Mouse (Mus musculus): ENCODE measurements around the gene Def6. TPM values are rescaled to one million over a fixed set of nuclear protein-coding genes. Genes with fewer than 3 reads are reported as not detected.

Def6 gene
- total RNA-seq, 1 experiment = 17.6 TPM

DNA sequence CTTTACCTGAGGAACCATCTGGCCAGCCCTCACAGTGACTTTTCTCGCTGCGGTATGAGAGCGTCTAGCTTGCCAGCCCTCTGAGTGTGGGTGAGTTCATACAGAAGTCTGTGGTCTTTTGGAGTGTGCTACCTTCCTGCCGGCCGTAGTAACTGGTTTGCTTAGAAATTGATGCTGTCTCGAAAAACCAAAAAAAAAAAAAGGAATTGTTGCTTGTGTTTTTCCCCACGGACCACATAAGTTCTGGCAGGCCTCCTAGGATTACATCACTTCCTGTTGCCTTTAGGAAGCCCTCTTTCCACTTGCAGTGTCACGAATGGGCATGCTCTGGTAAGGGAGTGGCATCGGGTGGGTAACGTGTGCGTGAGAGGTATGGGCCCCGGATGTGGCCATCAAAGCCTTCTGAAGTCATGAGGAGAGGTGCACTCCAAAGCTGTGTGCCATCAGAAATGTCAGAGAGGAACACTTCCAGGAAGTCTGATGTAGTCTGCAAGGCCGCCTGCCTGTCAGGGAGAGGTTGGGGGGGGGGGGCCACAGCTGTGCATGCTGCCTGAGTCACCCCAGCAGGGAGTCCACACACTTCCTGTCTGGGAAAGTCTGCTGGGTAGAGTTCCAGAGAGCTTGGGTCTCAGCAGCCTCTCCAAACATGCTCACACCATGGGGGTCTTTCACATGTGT lies 49.2 kb downstream of the Def6 start:
- H3K36me3 ChIP-seq (ENCODE audit: control insufficient read depth, insufficient read depth, low read length, poor library complexity, severe bottlenecking) = 0 out of 2 replicates have a peak, but pooled peaks cover 3% of the 10 kb centered on the region
- peaks cover 5 to 41% of the 10 kb centered on the region in 2 experiments; a peak in 3 of 4 replicates for H3K4me1 ChIP-seq (ENCODE audit: control insufficient read depth in 2 of 2, insufficient read depth in 2 of 2, low read length in 2 of 2, poor library complexity in 1 of 2)
- no peaks in the 10 kb centered on the region for H3K9me3 ChIP-seq (ENCODE audit: control insufficient read depth, insufficient read depth, low read depth, low read length)
- no peak for TF ChIP-seq ZC3H11A (IDR thresholded peaks at IDR 0.05; ENCODE audit: borderline replicate concordance, low read depth, low read length)
- no peak for TF ChIP-seq CHD2 (IDR thresholded peaks at IDR 0.05; ENCODE audit: low read depth, low read length)
- no peak for TF ChIP-seq ZNF384 (IDR thresholded peaks at IDR 0.05; ENCODE audit: low read depth, low read length)
- no peak for TF ChIP-seq MAFK (IDR thresholded peaks at IDR 0.05; ENCODE audit: insufficient read depth, low read depth, low read length)
- TF ChIP-seq HCFC1 (IDR thresholded peaks at IDR 0.05; ENCODE audit: borderline replicate concordance, insufficient read depth, low read length) = no peak
- no peak for DNase-seq (ENCODE audit: low read depth, low spot score)
- H3K4me3 ChIP-seq (ENCODE audit: insufficient read depth in 1 of 2, low read depth in 1 of 2, low read length in 2 of 2, poor library complexity in 1 of 2, severe bottlenecking in 1 of 2) = no peak overlapping the region
- H3K9ac ChIP-seq (ENCODE audit: insufficient read depth, low read depth, low read length, poor library complexity, severe bottlenecking) = no peak overlapping the region; the same call in 1 of the 2 replicates
- 0 out of 2 replicates have a peak overlapping the region, but pooled peaks have one; percentile 2 for H3K27ac ChIP-seq (ENCODE audit: insufficient read depth, low read depth, low read length, poor library complexity, severe bottlenecking)
- in situ Hi-C loops (cut with MboI; ENCODE audit: low sequenced_read_pairs in 2 of 2, unreplicated experiment in 2 of 2) = no loop called here

DNA sequence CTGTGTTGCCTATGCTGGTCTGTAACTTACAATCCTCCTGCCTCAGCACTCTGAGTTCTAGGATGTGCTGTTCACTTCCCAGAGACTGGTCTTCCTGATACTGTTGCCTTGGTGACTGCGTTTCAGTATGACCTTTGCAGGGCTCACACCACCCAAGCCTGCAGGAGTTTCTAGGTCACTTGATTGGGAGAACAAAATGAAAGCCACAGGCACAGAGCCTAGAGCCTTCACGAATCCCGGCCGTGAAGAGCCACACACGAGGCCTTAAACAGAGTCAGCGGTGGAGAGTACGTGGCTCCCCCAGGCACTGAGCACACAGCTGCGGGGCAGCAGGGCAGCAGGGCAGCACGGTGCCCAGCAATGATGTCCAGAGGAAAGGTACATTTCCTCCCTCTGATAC lies 50.7 kb downstream of the Def6 start:
- in situ Hi-C loops (cut with MboI; ENCODE audit: low sequenced_read_pairs in 2 of 2, unreplicated experiment in 2 of 2) = no loop called here
- Histone ChIP-seq H3K9ac (ENCODE audit: insufficient read depth, low read depth, low read length, poor library complexity, severe bottlenecking) (no peak overlapping the region), H3K9me3 (ENCODE audit: control insufficient read depth, insufficient read depth, low read depth, low read length) (no peaks in the 10 kb centered on the region), H3K36me3 (ENCODE audit: control insufficient read depth, insufficient read depth, low read length, poor library complexity, severe bottlenecking) (no peaks in the 10 kb centered on the region), H3K27ac (ENCODE audit: insufficient read depth, low read depth, low read length, poor library complexity, severe bottlenecking) (no peak overlapping the region), H3K4me1 (ENCODE audit: control insufficient read depth in 2 of 2, insufficient read depth in 2 of 2, low read length in 2 of 2, poor library complexity in 1 of 2) (peaks cover 5 to 41% of the 10 kb centered on the region in 2 experiments; a peak in 3 of 4 replicates), H3K4me3 (ENCODE audit: insufficient read depth in 1 of 2, low read depth in 1 of 2, low read length in 2 of 2, poor library complexity in 1 of 2, severe bottlenecking in 1 of 2) (no peak overlapping the region)
- DNase-seq (ENCODE audit: low read depth, low spot score) = no peak
- no peak for TF ChIP-seq HCFC1 (IDR thresholded peaks at IDR 0.05; ENCODE audit: borderline replicate concordance, insufficient read depth, low read length)

- Histone ChIP-seq H3K9me3 (ENCODE audit: control insufficient read depth, insufficient read depth, low read depth, low read length) (no peaks in the 10 kb centered on the region), H3K4me3 (ENCODE audit: insufficient read depth in 1 of 2, low read depth in 1 of 2, low read length in 2 of 2, poor library complexity in 1 of 2, severe bottlenecking in 1 of 2) (peak overlapping the region in 1 of 2 experiments; percentile 11; a peak in 2 of 4 replicates), H3K4me1 (ENCODE audit: control insufficient read depth in 2 of 2, insufficient read depth in 2 of 2, low read length in 2 of 2, poor library complexity in 1 of 2) (peaks cover 7 to 52% of the 10 kb centered on the region in 2 experiments; a peak in 3 of 4 replicates), H3K36me3 (ENCODE audit: control insufficient read depth, insufficient read depth, low read length, poor library complexity, severe bottlenecking) (no peaks in the 10 kb centered on the region), H3K27ac (ENCODE audit: insufficient read depth, low read depth, low read length, poor library complexity, severe bottlenecking) (no peak overlapping the region), H3K9ac (ENCODE audit: insufficient read depth, low read depth, low read length, poor library complexity, severe bottlenecking) (peak overlapping the region; percentile 39; the same call in 1 of the 2 replicates)
- TF ChIP-seq ZC3H11A (IDR thresholded peaks at IDR 0.05; ENCODE audit: borderline replicate concordance, low read depth, low read length) (no peak), CHD2 (IDR thresholded peaks at IDR 0.05; ENCODE audit: low read depth, low read length) (no peak), ZNF384 (IDR thresholded peaks at IDR 0.05; ENCODE audit: low read depth, low read length) (no peak), HCFC1 (IDR thresholded peaks at IDR 0.05; ENCODE audit: borderline replicate concordance, insufficient read depth, low read length) (no peak), MAFK (IDR thresholded peaks at IDR 0.05; ENCODE audit: insufficient read depth, low read depth, low read length) (no peak)
- in situ Hi-C loops (cut with MboI; ENCODE audit: low sequenced_read_pairs in 2 of 2, unreplicated experiment in 2 of 2) = no loop called here
- DNase-seq (ENCODE audit: low read depth, low spot score) = peak; percentile 62
Observed at GRCm38 (mm10) chr17:28259890-28260542, 52.4 kb downstream of the Def6 start.

DNA sequence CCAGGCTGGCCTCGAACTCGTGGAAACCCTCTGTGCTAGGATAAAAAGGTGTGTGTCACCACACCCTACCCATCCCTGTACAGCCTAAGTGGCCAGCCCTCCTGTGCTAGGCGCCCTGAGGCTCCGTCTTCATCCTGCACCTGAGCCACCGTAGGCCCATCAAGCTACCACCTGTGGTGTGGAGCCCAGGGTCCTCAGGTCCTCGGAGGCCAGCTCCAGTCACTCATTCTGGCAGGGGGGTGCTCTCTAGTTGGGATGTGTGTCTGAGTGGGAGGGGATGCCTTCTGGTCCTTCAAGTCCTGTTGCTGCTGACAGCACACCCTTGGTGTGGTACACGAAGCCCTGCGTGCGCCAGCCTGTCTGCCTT lies 52.9 kb downstream of the Def6 start:
- no peak overlapping the region for H3K9ac ChIP-seq (ENCODE audit: insufficient read depth, low read depth, low read length, poor library complexity, severe bottlenecking)
- in situ Hi-C loops (cut with MboI; ENCODE audit: low sequenced_read_pairs in 2 of 2, unreplicated experiment in 2 of 2) = no loop called here
- H3K4me1 ChIP-seq (ENCODE audit: control insufficient read depth in 2 of 2, insufficient read depth in 2 of 2, low read length in 2 of 2, poor library complexity in 1 of 2) = peaks cover 7 to 55% of the 10 kb centered on the region in 2 experiments; a peak in 3 of 4 replicates
- no peaks in the 10 kb centered on the region for H3K9me3 ChIP-seq (ENCODE audit: control insufficient read depth, insufficient read depth, low read depth, low read length)
- no peak for DNase-seq (ENCODE audit: low read depth, low spot score)
- TF ChIP-seq ZC3H11A (IDR thresholded peaks at IDR 0.05; ENCODE audit: borderline replicate concordance, low read depth, low read length) (no peak), CHD2 (IDR thresholded peaks at IDR 0.05; ENCODE audit: low read depth, low read length) (no peak), HCFC1 (IDR thresholded peaks at IDR 0.05; ENCODE audit: borderline replicate concordance, insufficient read depth, low read length) (no peak), ZNF384 (IDR thresholded peaks at IDR 0.05; ENCODE audit: low read depth, low read length) (no peak), MAFK (IDR thresholded peaks at IDR 0.05; ENCODE audit: insufficient read depth, low read depth, low read length) (no peak)
- no peak overlapping the region for H3K27ac ChIP-seq (ENCODE audit: insufficient read depth, low read depth, low read length, poor library complexity, severe bottlenecking)
- no peaks in the 10 kb centered on the region for H3K36me3 ChIP-seq (ENCODE audit: control insufficient read depth, insufficient read depth, low read length, poor library complexity, severe bottlenecking)
- no peak overlapping the region for H3K4me3 ChIP-seq (ENCODE audit: insufficient read depth in 1 of 2, low read depth in 1 of 2, low read length in 2 of 2, poor library complexity in 1 of 2, severe bottlenecking in 1 of 2)

Data from ES-E14 (cell line).